ENCODE assay signal across 9 mouse cellular contexts in genomic region chr5:53470141-53471079, GRCm38 (mm10). TPM values are rescaled to one million over a fixed set of nuclear protein-coding genes. Genes with fewer than 3 reads are reported as not detected.
A peak's percentile ranks its signal among the peaks of the same experiment; 100 is the strongest.
DNase-seq lines count a peak whose midpoint lies in the region; ATAC-seq and TF ChIP-seq lines count a peak whose summit lies in the region.
"Had no signal": no experiment of that assay in that cellular context is flagged by ENCODE, and none has a peak within 500 bp of the region (broad histone marks: within the 10 kb centered on the region; RNA-seq: fewer than 3 reads in every experiment).

No protein-coding gene starts in this region.

- DNase-seq in lung, embryonic 14.5 days, result peak; percentile 55
- no peak for DNase-seq in lung, postnatal 10 days
- peak; percentile 37 for DNase-seq in kidney, adult 9 months
- no peak for DNase-seq in cerebellum, postnatal 14 days
- DNase-seq in ovary, postnatal 14 days (ENCODE audit: low spot score), result no peak
- no peak for DNase-seq in frontal cortex, postnatal 14 days (ENCODE audit: low spot score in 2 of 2)
- DNase-seq: thymus, postnatal 25 days had no signal

- peak overlapping the region; percentile 7; the same call in 1 of the 2 replicates for H3K4me2 ChIP-seq in lung, embryonic 14.5 days
- no peak overlapping the region for H3K4me2 ChIP-seq in forebrain, embryonic 16.5 days (ENCODE audit: low read length)
- 0 out of 2 replicates have a peak overlapping the region, but pooled peaks have one; percentile 7 for H3K4me2 ChIP-seq in stomach, embryonic 14.5 days (replicated peaks; ENCODE audit: low read depth, low read length)

- 32% methylated on average over 16 of the region's 16 CpGs for WGBS in lung, embryonic 14.5 days
- 43% methylated on average over 16 of the region's 16 CpGs for WGBS in forebrain, embryonic 16.5 days
- 43% methylated on average over 16 of the region's 16 CpGs for WGBS in stomach, embryonic 14.5 days

- no peaks in the 10 kb centered on the region for H3K36me3 ChIP-seq in lung, embryonic 14.5 days (ENCODE audit: insufficient read depth)
- no peaks in the 10 kb centered on the region for H3K36me3 ChIP-seq in forebrain, embryonic 16.5 days (ENCODE audit: control insufficient read depth, insufficient read depth)
- H3K36me3 ChIP-seq in stomach, embryonic 14.5 days (ENCODE audit: control insufficient read depth, insufficient read depth, low read length), result no peaks in the 10 kb centered on the region

- peak; percentile 6; the same call in 1 of the 2 replicates for ATAC-seq in lung, embryonic 14.5 days (ENCODE audit: insufficient read depth)
- ATAC-seq in forebrain, embryonic 16.5 days, result peak; percentile 83
- 0 out of 2 replicates have a peak, but pooled peaks have one; percentile 25 for ATAC-seq in stomach, embryonic 14.5 days (ENCODE audit: insufficient number of reproducible peaks, insufficient read depth, low FRiP score, low read depth)

- no peak overlapping the region for H3K4me3 ChIP-seq in lung, embryonic 14.5 days (ENCODE audit: low read depth, low read length)
- no peak overlapping the region for H3K4me3 ChIP-seq in forebrain, embryonic 16.5 days (replicated peaks; ENCODE audit: low read length)
- no peak overlapping the region for H3K4me3 ChIP-seq in stomach, embryonic 14.5 days (ENCODE audit: low read depth, low read length)

- H3K27ac ChIP-seq in lung, embryonic 14.5 days (ENCODE audit: low read depth), result peak overlapping the region; percentile 5; the same call in 1 of the 2 replicates
- H3K27ac ChIP-seq in forebrain, embryonic 16.5 days (ENCODE audit: low read length), result no peak overlapping the region
- H3K27ac ChIP-seq in stomach, embryonic 14.5 days (ENCODE audit: low read length), result no peak overlapping the region

- 0 out of 2 replicates have a peak, but pooled peaks have one; percentile 5 for TF ChIP-seq CTCF in lung, embryonic 14.5 days (IDR thresholded peaks at IDR 0.05; ENCODE audit: low read depth)

- H3K9me3 ChIP-seq in lung, embryonic 14.5 days (ENCODE audit: low read depth, low read length), result no peaks in the 10 kb centered on the region
- H3K9me3 ChIP-seq in forebrain, embryonic 16.5 days (ENCODE audit: control insufficient read depth, low read length), result no peaks in the 10 kb centered on the region
- H3K9me3 ChIP-seq in stomach, embryonic 14.5 days (ENCODE audit: control insufficient read depth, low read depth, low read length), result no peaks in the 10 kb centered on the region

- 0 out of 2 replicates have a peak, but pooled peaks cover 9% of the 10 kb centered on the region for H3K4me1 ChIP-seq in lung, embryonic 14.5 days (ENCODE audit: insufficient read depth)
- H3K4me1 ChIP-seq in forebrain, embryonic 16.5 days (replicated peaks; ENCODE audit: control insufficient read depth, insufficient read depth, low read length), result peaks cover 4% of the 10 kb centered on the region; the same call in 1 of the 2 replicates
- peaks cover 15% of the 10 kb centered on the region for H3K4me1 ChIP-seq in stomach, embryonic 14.5 days (ENCODE audit: control insufficient read depth, insufficient read depth, low read length)

- no peaks in the 10 kb centered on the region for H3K27me3 ChIP-seq in lung, embryonic 14.5 days (ENCODE audit: insufficient read depth, low read length)
- H3K27me3 ChIP-seq in forebrain, embryonic 16.5 days (replicated peaks; ENCODE audit: control insufficient read depth, insufficient read depth, low read length), result no peaks in the 10 kb centered on the region
- H3K27me3 ChIP-seq in stomach, embryonic 14.5 days (ENCODE audit: control insufficient read depth, insufficient read depth, low read length), result no peaks in the 10 kb centered on the region

- no peak overlapping the region; the same call in 1 of the 2 replicates for H3K9ac ChIP-seq in lung, embryonic 14.5 days
- H3K9ac ChIP-seq in forebrain, embryonic 16.5 days (replicated peaks; ENCODE audit: low read depth, low read length), result no peak overlapping the region
- no peak overlapping the region for H3K9ac ChIP-seq in stomach, embryonic 14.5 days (replicated peaks; ENCODE audit: low read depth, low read length)

RNA-seq across cellular contexts. Expression of gene Rbpj, which starts 4.5 kb away (rescaled TPM):
- polyA plus RNA-seq in lung, embryonic 14.5 days (2014; fragmentation: Nextera tagmentation; extraction: Ambion mirVana), result 49.8 and 53.5 TPM in 2 replicates
- 38.7 and 47.6 TPM in 2 replicates for polyA plus RNA-seq in forebrain, embryonic 16.5 days (2015; fragmentation: Nextera tagmentation; extraction: Ambion mirVana)
- 42.4 and 45.4 TPM in 2 replicates for polyA plus RNA-seq in stomach, embryonic 14.5 days (2014; fragmentation: Nextera tagmentation; extraction: Ambion mirVana)

Comparison
In these comparisons a context has a peak if more than half of its experiments do, and no peak if none do; other contexts are left out.
1. DNase-seq: peak in lung, embryonic 14.5 days (single experiment) and kidney, adult 9 months (single experiment); none in lung, postnatal 10 days (single experiment), cerebellum, postnatal 14 days (0 of 2), ovary, postnatal 14 days (single experiment) and frontal cortex, postnatal 14 days (0 of 2).
2. ATAC-seq: peak in every context shown above with its lines; median percentile 83 in forebrain, embryonic 16.5 days; 25 in stomach, embryonic 14.5 days; 6 in lung, embryonic 14.5 days.